Mouse (Mus musculus) sigmoid colon, adult 10 weeks (tissue): ENCODE measurements around the gene Akip1. TPM values are rescaled to one million over a fixed set of nuclear protein-coding genes. Genes with fewer than 3 reads are reported as not detected.

Experiments
- polyA plus RNA-seq: library from polyadenylated mRNA; stranded (reverse); fragments of 350-450 nt; fragmentation: Illumina TruSeq; extraction: RNeasy Lipid Tissue Mini Kit (QIAGEN cat#74804); gene quantifications from one replicate; pipeline ENCODE4 v1.2.3, GENCODE M21; 2014; ENCODE audit warnings: low read depth, low replicate concordance

Akip1 gene
- 19.5 TPM for polyA plus RNA-seq

GRCm38 (mm10) chr7:109703190-109704015 is at the start of gene Akip1, which contains the start of gene St5:
Gene Akip1, plus strand, starts transcription at chr7:109703690.
Gene St5, minus strand, starts transcription at chr7:109703605.

GRCm38 (mm10) chr7:109723697-109724096 is 20.2 kb downstream of the Akip1 start, which contains the start of gene BC051019:
Gene BC051019, minus strand, starts transcription at chr7:109723850.

GRCm38 (mm10) chr7:109731626-109732025 is 28.1 kb downstream of the Akip1 start, which contains the start of gene Ascl3:
Gene Ascl3, minus strand, starts transcription at chr7:109731726.

GRCm38 (mm10) chr7:109752008-109752925 is 48.8 kb downstream of the Akip1 start, which contains the start of gene Tmem9b:
Gene Tmem9b, minus strand, starts transcription at chr7:109752875.

Other genes starting within 250 kb of the Akip1 start
- 0.06 TPM for gene Trim66, start 195.6 kb upstream of the Akip1 start, polyA plus RNA-seq
- 148 TPM for gene Rpl27a, start 184.5 kb upstream of the Akip1 start, polyA plus RNA-seq
- gene St5, start 85 bp upstream of the Akip1 start, polyA plus RNA-seq = 47.1 TPM
- not detected for gene BC051019, start 20.2 kb downstream of the Akip1 start, polyA plus RNA-seq
- gene Ascl3, start 28.0 kb downstream of the Akip1 start, polyA plus RNA-seq = not detected
- gene Tmem9b, start 49.2 kb downstream of the Akip1 start, polyA plus RNA-seq = 132 TPM
- 2.6 TPM for gene Nrip3, start 78.3 kb downstream of the Akip1 start, polyA plus RNA-seq
- gene Scube2, start 162.0 kb downstream of the Akip1 start, polyA plus RNA-seq = 0.79 TPM